Mouse (Mus musculus): ENCODE data around the gene Spaca4. TPM values are rescaled to one million over a fixed set of nuclear protein-coding genes. Genes with fewer than 3 reads are reported as not detected.

The Spaca4 gene
- total RNA-seq, 2 experiments from 2014 or later: not detected

Other genes with a start within 250 kb of the Spaca4 start
- gene Tulp2, start 243.9 kb downstream of the Spaca4 start, total RNA-seq (2021): not detected
- gene Gm45808, start 239.0 kb downstream of the Spaca4 start, total RNA-seq (2021): 1 to 10 TPM in 1 of 2 experiments, under 1 TPM in 1; 0.63 to 1.1 TPM
- 1 to 10 TPM; 3.1 to 5.7 TPM for gene Dhdh, start 237.0 kb downstream of the Spaca4 start, total RNA-seq (2021)
- 100 to 1,000 TPM; 102 to 105 TPM for gene Nucb1, start 215.4 kb downstream of the Spaca4 start, total RNA-seq (2021)
- gene Ppp1r15a, start 199.5 kb downstream of the Spaca4 start, total RNA-seq (2021): 10 to 100 TPM; 19.6 to 21.6 TPM
- gene Plekha4, start 199.5 kb downstream of the Spaca4 start, total RNA-seq (2021): under 1 TPM; 0.47 TPM
- under 1 TPM in 1 of 2 experiments, not detected in 1; 0.54 TPM for gene Hsd17b14, start 170.9 kb downstream of the Spaca4 start, total RNA-seq (2021)
- 10 to 100 TPM; 20.5 to 23.4 TPM for gene Bcat2, start 155.7 kb downstream of the Spaca4 start, total RNA-seq (2021)
- gene Fgf21, start 110.3 kb downstream of the Spaca4 start, total RNA-seq (2021): not detected
- not detected for gene Fut1, start 108.5 kb downstream of the Spaca4 start, total RNA-seq (2021)
- not detected for gene Izumo1, start 104.0 kb downstream of the Spaca4 start, total RNA-seq (2021)
- gene Rasip1, start 98.3 kb downstream of the Spaca4 start, total RNA-seq (2021): 1 to 10 TPM; 6.1 to 6.5 TPM
- 1 to 10 TPM; 3.1 to 3.4 TPM for gene Mamstr, start 85.8 kb downstream of the Spaca4 start, total RNA-seq (2021)
- gene Fut2, start 59.4 kb downstream of the Spaca4 start, total RNA-seq (2021): under 1 TPM; 0.31 to 0.32 TPM
- 1 to 10 TPM; 3.4 to 4.5 TPM for gene Ntn5, start 41.8 kb downstream of the Spaca4 start, total RNA-seq (2021)
- under 1 TPM; 0.80 to 0.86 TPM for gene Sec1, start 31.4 kb downstream of the Spaca4 start, total RNA-seq (2021)
- 100 to 1,000 TPM; 164 to 190 TPM for gene Car11, start 26.0 kb downstream of the Spaca4 start, total RNA-seq (2021)
- 10 to 100 TPM; 65.3 to 80.4 TPM for gene Dbp, start 20.7 kb downstream of the Spaca4 start, total RNA-seq (2021)
- 100 to 1,000 TPM; 342 to 393 TPM for gene Rpl18, start 10.4 kb downstream of the Spaca4 start, total RNA-seq (2021)
- gene Sphk2, start 7.8 kb downstream of the Spaca4 start, total RNA-seq (2021): 10 to 100 TPM; 33.7 to 34.7 TPM
- gene Fam83e, start 4.6 kb downstream of the Spaca4 start, total RNA-seq (2021): under 1 TPM; 0.12 to 0.21 TPM
- gene Lmtk3, start 57.9 kb upstream of the Spaca4 start, total RNA-seq (2021): 100 to 1,000 TPM; 256 to 314 TPM
- 1 to 10 TPM; 6.8 to 9.1 TPM for gene Sult2b1, start 58.9 kb upstream of the Spaca4 start, total RNA-seq (2021)
- 100 to 1,000 TPM; 153 to 154 TPM for gene Cyth2, start 88.8 kb upstream of the Spaca4 start, total RNA-seq (2021)
- gene Kcnj14, start 99.0 kb upstream of the Spaca4 start, total RNA-seq (2021): 1 to 10 TPM; 1.4 to 2.6 TPM
- gene Grwd1, start 105.1 kb upstream of the Spaca4 start, total RNA-seq (2021): 10 to 100 TPM; 20.0 to 20.8 TPM
- 10 to 100 TPM; 74.9 to 75.2 TPM for gene Kdelr1, start 147.0 kb upstream of the Spaca4 start, total RNA-seq (2021)
- 10 to 100 TPM; 11.2 to 12.7 TPM for gene Grin2d, start 152.6 kb upstream of the Spaca4 start, total RNA-seq (2021)
- not detected for gene Syngr4, start 170.9 kb upstream of the Spaca4 start, total RNA-seq (2021)
- gene Tmem143, start 171.1 kb upstream of the Spaca4 start, total RNA-seq (2021): 10 to 100 TPM; 22.5 to 24.6 TPM
- gene Emp3, start 195.6 kb upstream of the Spaca4 start, total RNA-seq (2021): 1 to 10 TPM; 2.2 to 2.5 TPM
- 1 to 10 TPM; 3.1 to 3.2 TPM for gene Ccdc114, start 198.3 kb upstream of the Spaca4 start, total RNA-seq (2021)

Data from layer of hippocampus, postnatal 25 days (tissue).